Mouse (Mus musculus): ENCODE measurements around the gene Pcf11. TPM values are rescaled to one million over a fixed set of nuclear protein-coding genes. Genes with fewer than 3 reads are reported as not detected.

The Pcf11 gene
- polyA plus RNA-seq, 1 experiment from 2014 or later, result 20.7 TPM

GRCm38 (mm10) chr7:92610830-92611229 is 58.9 kb downstream of the Pcf11 start:
- Histone ChIP-seq H3K4me1 (peaks cover 7% of the 10 kb centered on the region), H3K9me3 (no peaks in the 10 kb centered on the region), H3K27me3 (ENCODE audit: poor library complexity, severe bottlenecking) (no peaks in the 10 kb centered on the region), H3K4me3 (no peak overlapping the region), H3K27ac (no peak overlapping the region), H3K36me3 (replicated peaks) (no peaks in the 10 kb centered on the region)
- 60% methylated on average over 7 of the region's 7 CpGs for WGBS
- DNase-seq (ENCODE audit: extremely low spot score, low spot score), result no peak

GRCm38 (mm10) chr7:92604961-92605360 is 64.8 kb downstream of the Pcf11 start:
- H3K9me3 ChIP-seq, result no peaks in the 10 kb centered on the region
- H3K4me1 ChIP-seq, result no peaks in the 10 kb centered on the region
- no peak for DNase-seq (ENCODE audit: extremely low spot score, low spot score)
- H3K27me3 ChIP-seq (ENCODE audit: poor library complexity, severe bottlenecking), result no peaks in the 10 kb centered on the region
- WGBS, result 91% methylated on average over 7 of the region's 7 CpGs
- no peak overlapping the region for H3K4me3 ChIP-seq
- no peak overlapping the region for H3K27ac ChIP-seq
- H3K36me3 ChIP-seq (replicated peaks), result peaks cover 8% of the 10 kb centered on the region

Other genes with a start within 250 kb of the Pcf11 start
- gene Ccdc90b, start 108.8 kb downstream of the Pcf11 start, polyA plus RNA-seq (2016; fragmentation: Nextera tagmentation; extraction: Ambion mirVana), result 63.2 and 65.2 TPM in 2 replicates
- 10.1 and 10.7 TPM in 2 replicates for gene Ankrd42, start 32.8 kb downstream of the Pcf11 start, polyA plus RNA-seq (2016; fragmentation: Nextera tagmentation; extraction: Ambion mirVana)
- gene Rab30, start 71.7 kb upstream of the Pcf11 start, polyA plus RNA-seq (2016; fragmentation: Nextera tagmentation; extraction: Ambion mirVana), result 12.2 and 15.6 TPM in 2 replicates
- gene Ddias, start 204.3 kb upstream of the Pcf11 start, polyA plus RNA-seq (2016; fragmentation: Nextera tagmentation; extraction: Ambion mirVana), result 25.3 and 26.6 TPM in 2 replicates
- 19.5 and 21.2 TPM in 2 replicates for gene Prcp, start 204.5 kb upstream of the Pcf11 start, polyA plus RNA-seq (2016; fragmentation: Nextera tagmentation; extraction: Ambion mirVana)

All from forebrain, embryonic 10.5 days (tissue).